Mouse (Mus musculus): ENCODE measurements around the gene Med13. TPM values are rescaled to one million over a fixed set of nuclear protein-coding genes. Genes with fewer than 3 reads are reported as not detected.

Gene Med13
- polyA plus RNA-seq, 1 experiment from 2014 or later, result 12.7 TPM

DNA sequence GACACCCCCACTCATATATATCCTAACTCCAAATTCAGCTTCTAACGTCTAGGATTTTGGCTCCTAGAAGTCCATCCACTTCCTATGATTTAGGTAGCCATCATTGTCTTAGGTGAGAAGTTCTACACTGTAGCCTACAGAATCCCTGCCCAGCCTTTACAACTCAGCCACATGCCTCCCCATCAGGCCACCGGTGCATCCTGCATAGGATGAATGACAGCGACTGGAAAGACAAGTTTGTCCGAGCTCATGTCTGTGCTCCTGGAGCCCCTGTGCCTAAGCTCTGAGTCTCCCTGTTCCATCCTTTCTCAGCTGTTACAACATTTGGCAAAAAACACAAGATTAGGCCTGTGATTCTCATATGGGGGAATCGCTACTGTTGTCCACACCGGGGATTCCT lies 17.7 kb upstream of the Med13 start:
- Histone ChIP-seq H3K9ac (no peak overlapping the region), H3K36me3 (no peaks in the 10 kb centered on the region), H3K27me3 (no peaks in the 10 kb centered on the region), H3K4me3 (no peak overlapping the region), H3K4me2 (replicated peaks) (no peak overlapping the region), H3K27ac (no peak overlapping the region), H3K9me3 (no peaks in the 10 kb centered on the region), H3K4me1 (no peaks in the 10 kb centered on the region)
- ATAC-seq (ENCODE audit: insufficient number of reproducible peaks, insufficient read depth, low FRiP score, low TSS enrichment), result no peak
- WGBS, result 83% methylated on average over 6 of the region's 6 CpGs

DNA sequence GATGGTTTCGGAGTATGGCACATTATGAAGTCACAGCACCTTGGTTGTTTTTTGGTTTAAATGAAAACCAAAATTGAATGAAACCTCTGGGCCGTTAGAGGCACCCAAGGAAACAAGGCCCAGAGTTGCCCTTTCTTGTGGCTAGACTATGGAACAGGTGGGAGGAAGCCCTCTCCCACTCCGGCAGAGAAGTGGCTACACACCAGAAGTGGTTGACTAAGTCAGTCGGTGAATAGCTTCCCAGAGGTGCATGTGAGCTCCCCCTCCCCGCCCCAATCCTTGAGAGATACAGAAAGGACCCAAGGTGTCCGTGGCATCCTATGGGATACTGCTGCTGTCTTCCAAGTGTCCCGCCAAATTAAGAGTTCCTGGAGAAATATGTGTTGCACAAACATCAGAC lies 13.9 kb upstream of the Med13 start:
- H3K27ac ChIP-seq, result no peak overlapping the region
- no peak for ATAC-seq (ENCODE audit: insufficient number of reproducible peaks, insufficient read depth, low FRiP score, low TSS enrichment)
- H3K4me2 ChIP-seq (replicated peaks), result no peak overlapping the region
- H3K27me3 ChIP-seq, result no peaks in the 10 kb centered on the region
- H3K4me3 ChIP-seq, result no peak overlapping the region
- no peaks in the 10 kb centered on the region for H3K36me3 ChIP-seq
- peaks cover 6% of the 10 kb centered on the region; the same call in 1 of the 2 replicates for H3K4me1 ChIP-seq
- H3K9ac ChIP-seq, result no peak overlapping the region
- 77% methylated on average over 7 of the region's 7 CpGs for WGBS
- no peaks in the 10 kb centered on the region for H3K9me3 ChIP-seq

DNA sequence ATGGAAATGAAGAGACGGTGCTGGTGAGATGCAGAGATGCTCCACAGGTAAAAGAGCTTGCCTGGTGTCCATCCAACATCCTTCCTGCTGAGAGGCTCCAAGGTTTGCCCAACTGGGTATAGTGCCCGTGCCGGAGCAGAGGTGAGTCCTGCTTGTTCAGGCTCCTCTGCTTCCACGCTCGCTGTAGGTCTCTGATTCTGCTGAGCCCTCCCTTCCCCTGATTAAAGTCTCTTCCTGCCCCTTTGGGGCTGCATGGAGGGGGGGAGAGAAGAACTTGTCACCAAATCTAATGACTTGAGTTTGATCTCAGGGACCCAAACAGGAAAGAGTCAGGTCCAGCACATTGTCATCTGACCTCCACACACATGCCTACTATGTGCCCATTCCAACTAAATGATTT lies 12.5 kb upstream of the Med13 start:
- H3K9me3 ChIP-seq, result no peaks in the 10 kb centered on the region
- H3K9ac ChIP-seq, result no peak overlapping the region
- H3K4me3 ChIP-seq, result no peak overlapping the region
- no peaks in the 10 kb centered on the region for H3K36me3 ChIP-seq
- no peak overlapping the region for H3K4me2 ChIP-seq (replicated peaks)
- H3K27me3 ChIP-seq, result no peaks in the 10 kb centered on the region
- WGBS, result 88% methylated on average over 5 of the region's 5 CpGs
- no peak overlapping the region for H3K27ac ChIP-seq
- peaks cover 6% of the 10 kb centered on the region; the same call in 1 of the 2 replicates for H3K4me1 ChIP-seq
- ATAC-seq (ENCODE audit: insufficient number of reproducible peaks, insufficient read depth, low FRiP score, low TSS enrichment), result no peak

DNA sequence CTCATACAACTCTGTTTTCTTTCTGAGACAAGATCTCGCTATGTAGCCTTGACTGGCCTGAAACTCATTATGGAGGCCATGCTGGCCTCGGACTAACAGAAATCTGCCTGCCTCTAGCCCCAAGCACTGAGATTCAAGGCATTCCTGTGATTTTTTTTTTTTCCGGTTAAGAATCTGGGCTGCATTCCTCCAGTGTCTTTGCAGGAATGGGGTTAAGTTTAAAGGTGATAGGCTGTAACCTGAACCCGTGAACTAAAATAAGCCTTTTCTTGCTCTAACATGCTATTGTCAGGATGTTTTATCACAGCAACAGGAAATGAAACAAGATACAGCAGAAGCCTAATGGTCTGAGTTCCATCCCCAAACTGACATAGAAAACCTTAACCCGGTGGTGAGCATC lies 11.6 kb upstream of the Med13 start:
- no peaks in the 10 kb centered on the region for H3K27me3 ChIP-seq
- H3K4me2 ChIP-seq (replicated peaks), result no peak overlapping the region
- ATAC-seq (ENCODE audit: insufficient number of reproducible peaks, insufficient read depth, low FRiP score, low TSS enrichment), result no peak
- WGBS, result 16% methylated on average over 5 of the region's 5 CpGs
- no peaks in the 10 kb centered on the region for H3K36me3 ChIP-seq
- no peak overlapping the region for H3K9ac ChIP-seq
- no peaks in the 10 kb centered on the region for H3K9me3 ChIP-seq
- no peak overlapping the region for H3K27ac ChIP-seq
- peaks cover 6% of the 10 kb centered on the region; the same call in 1 of the 2 replicates for H3K4me1 ChIP-seq
- no peak overlapping the region for H3K4me3 ChIP-seq

DNA sequence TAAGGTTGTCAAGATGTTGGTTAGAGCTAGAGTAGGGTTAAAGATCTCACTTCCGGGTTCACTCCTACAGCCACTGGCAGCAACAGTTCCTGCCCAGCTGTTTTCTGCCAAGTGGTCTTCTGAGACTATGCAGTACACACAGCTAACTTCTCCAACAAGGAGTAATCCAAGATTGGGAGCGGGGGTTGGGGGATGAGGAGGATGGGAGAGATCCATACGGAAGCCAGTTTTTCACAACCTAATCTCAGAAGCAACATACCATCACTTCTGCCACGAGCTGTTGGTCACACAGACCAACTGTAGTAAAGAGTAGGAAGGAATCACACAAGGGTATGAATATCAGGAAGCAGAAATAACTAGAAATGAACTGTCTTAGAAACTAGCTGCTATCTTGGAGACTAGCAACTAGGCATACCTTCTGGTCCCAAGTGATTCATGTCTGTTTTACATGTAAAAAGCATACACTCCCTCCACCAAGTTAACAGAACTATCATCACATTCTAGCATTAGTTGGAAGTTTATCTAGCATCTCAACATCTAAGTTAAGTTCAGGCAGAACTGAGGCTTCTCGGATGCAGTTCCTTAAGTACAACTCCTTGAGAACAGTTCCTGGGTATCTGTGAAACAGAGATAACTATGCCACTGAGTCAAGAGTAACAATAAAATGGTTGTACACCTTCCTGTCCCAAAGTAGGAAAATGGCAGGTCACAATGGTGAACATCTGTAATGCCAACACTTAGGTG lies 7.5 kb upstream of the Med13 start:
- 78% methylated on average over 5 of the region's 5 CpGs for WGBS
- Histone ChIP-seq H3K27me3 (no peaks in the 10 kb centered on the region), H3K4me1 (peaks cover 6% of the 10 kb centered on the region; the same call in 1 of the 2 replicates), H3K36me3 (no peaks in the 10 kb centered on the region), H3K9ac (no peak overlapping the region), H3K9me3 (no peaks in the 10 kb centered on the region), H3K27ac (no peak overlapping the region), H3K4me2 (replicated peaks) (no peak overlapping the region), H3K4me3 (no peak overlapping the region)
- ATAC-seq (ENCODE audit: insufficient number of reproducible peaks, insufficient read depth, low FRiP score, low TSS enrichment), result no peak

DNA sequence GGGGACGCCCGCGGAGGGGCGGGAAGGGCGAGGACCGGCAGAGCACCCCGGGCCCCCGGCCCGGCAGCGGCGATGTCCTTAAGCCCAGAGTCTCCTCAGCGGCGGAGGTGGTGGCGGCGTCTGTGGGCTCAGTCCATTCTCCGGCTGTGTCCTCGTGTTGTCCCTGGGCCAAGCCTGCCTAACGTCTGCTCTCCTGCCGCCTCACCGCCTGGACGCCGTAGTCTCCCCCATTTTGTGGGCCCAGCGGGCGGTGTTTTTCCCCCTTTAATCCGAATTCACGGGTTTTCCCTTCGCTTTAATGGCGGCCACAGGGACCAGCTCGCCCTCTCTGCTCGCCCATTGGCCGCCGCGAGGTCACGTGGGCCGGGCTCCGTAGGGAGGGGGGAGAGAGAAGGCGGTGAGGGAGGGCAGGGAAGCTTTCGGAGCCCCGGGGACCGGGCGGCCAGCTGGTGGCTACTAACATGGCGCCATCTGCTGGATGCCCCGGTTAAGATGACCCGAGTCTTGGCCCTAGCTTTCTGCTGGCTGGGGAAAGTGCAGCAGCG lies 654 bp upstream of the Med13 start:
- Histone ChIP-seq H3K36me3 (peaks cover 10% of the 10 kb centered on the region; the same call in 1 of the 2 replicates), H3K4me3 (peak overlapping the region; percentile 93), H3K27me3 (no peaks in the 10 kb centered on the region), H3K27ac (peak overlapping the region; percentile 99), H3K4me2 (replicated peaks) (peak overlapping the region; percentile 28; the same call in 1 of the 2 replicates), H3K9ac (peak overlapping the region; percentile 94), H3K9me3 (no peaks in the 10 kb centered on the region), H3K4me1 (peaks cover 16% of the 10 kb centered on the region)
- ATAC-seq (ENCODE audit: insufficient number of reproducible peaks, insufficient read depth, low FRiP score, low TSS enrichment), result peak; percentile 87
- under 1% methylated on average over 45 of the region's 45 CpGs for WGBS

DNA sequence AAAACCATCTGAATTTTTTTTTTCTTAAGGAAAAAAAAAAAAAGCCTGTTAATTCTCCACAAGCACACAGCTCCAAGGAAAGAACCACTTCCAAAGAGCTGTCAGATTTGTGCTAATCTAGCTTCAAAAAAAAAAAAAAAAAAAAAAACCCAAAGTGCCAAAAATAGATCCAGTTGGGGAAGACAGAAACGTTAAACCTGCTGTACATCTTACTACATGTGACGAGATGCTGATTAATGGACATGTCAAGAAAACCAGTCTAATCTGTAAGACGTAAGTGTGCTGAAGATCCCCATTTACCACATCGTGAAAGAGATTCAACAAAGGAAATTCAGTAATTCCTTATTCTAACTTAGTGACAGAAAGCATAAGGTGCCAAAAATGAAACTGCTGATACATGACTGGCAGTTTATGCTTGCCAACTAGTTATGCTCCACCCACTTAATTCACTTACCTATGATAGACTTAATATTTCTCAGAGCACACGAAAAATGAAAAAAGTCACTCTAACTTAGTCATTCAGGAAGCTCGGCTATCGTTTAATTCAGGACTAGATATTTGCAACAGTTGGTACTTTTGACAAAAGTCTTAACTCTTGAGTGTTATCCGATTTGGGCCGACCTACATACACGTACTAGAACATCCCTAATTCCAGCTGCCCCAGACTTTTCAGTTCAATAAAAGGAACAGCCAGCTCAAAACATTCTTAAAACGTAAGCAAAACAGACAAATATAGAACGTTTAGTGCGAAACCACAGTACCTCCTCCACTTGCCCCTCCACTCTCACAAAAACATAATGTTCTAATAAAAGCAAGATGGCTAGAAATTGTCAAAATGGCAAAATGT lies 1.2 kb downstream of the Med13 start:
- peak overlapping the region; percentile 94 for H3K9ac ChIP-seq
- peaks cover 23% of the 10 kb centered on the region for H3K4me1 ChIP-seq
- ATAC-seq (ENCODE audit: insufficient number of reproducible peaks, insufficient read depth, low FRiP score, low TSS enrichment), result no peak
- WGBS, result 10% methylated on average over 13 of the region's 13 CpGs
- H3K27me3 ChIP-seq, result no peaks in the 10 kb centered on the region
- H3K36me3 ChIP-seq, result peaks cover 13% of the 10 kb centered on the region
- peak overlapping the region; percentile 93 for H3K4me3 ChIP-seq
- no peaks in the 10 kb centered on the region for H3K9me3 ChIP-seq
- H3K27ac ChIP-seq, result peak overlapping the region; percentile 99; the same call in 1 of the 2 replicates
- H3K4me2 ChIP-seq (replicated peaks), result peak overlapping the region; percentile 79

DNA sequence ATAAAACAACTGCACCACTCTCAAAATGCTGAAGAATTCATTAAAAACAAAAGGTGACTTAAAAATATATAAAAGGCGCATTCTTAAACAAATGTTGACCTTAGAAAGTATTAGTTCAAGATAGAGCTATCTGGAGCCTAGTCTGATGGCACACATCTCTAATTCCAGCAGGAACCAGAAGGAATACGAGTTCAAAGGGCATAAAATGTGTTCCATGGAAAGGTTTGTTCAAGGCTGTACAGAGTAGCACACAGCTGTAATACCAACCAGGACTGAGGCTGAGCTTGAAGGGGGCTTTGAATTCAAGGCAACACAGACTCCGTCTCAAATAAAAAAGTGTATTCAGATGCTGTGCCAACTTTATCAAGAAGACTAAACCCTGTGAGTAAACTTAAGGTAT lies 3.8 kb downstream of the Med13 start:
- H3K27ac ChIP-seq, result no peak overlapping the region
- ATAC-seq (ENCODE audit: insufficient number of reproducible peaks, insufficient read depth, low FRiP score, low TSS enrichment), result no peak
- H3K4me1 ChIP-seq, result peaks cover 26% of the 10 kb centered on the region
- no peak overlapping the region for H3K4me2 ChIP-seq (replicated peaks)
- no peak overlapping the region for H3K9ac ChIP-seq
- H3K36me3 ChIP-seq, result peaks cover 13% of the 10 kb centered on the region
- WGBS, result 74% methylated on average over 3 of the region's 3 CpGs
- H3K9me3 ChIP-seq, result no peaks in the 10 kb centered on the region
- no peak overlapping the region for H3K4me3 ChIP-seq
- H3K27me3 ChIP-seq, result no peaks in the 10 kb centered on the region

DNA sequence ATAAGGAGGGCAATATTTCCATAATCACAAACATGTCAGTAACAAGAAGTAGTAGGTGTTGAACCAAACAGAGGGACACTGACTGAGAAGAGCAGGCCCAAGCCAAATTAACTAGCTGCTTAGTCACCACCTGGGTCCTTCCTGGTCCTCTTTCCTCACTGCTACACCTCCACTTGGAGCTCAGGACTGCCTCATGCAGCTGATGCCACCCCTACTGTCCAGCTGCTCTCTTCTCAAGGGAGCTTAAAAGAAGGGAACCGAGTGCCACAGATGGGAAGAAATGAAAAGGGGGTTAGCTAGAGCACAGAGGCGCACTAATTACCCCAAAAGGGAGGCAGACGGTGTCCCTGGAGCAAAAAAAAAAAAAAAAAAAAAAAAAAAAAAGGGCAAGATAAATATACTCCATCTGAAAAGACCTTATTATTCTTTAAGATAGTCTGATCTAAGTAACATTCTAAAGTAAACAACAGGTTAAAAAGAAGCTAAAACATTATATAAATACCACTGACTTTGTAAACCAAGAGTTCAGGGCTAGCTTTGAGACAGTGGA lies 5.6 kb downstream of the Med13 start:
- ATAC-seq (ENCODE audit: insufficient number of reproducible peaks, insufficient read depth, low FRiP score, low TSS enrichment), result no peak
- no peaks in the 10 kb centered on the region for H3K9me3 ChIP-seq
- no peaks in the 10 kb centered on the region for H3K27me3 ChIP-seq
- H3K4me1 ChIP-seq, result peaks cover 26% of the 10 kb centered on the region
- H3K9ac ChIP-seq, result no peak overlapping the region
- H3K36me3 ChIP-seq, result peaks cover 13% of the 10 kb centered on the region
- WGBS, result 58% methylated on average over 3 of the region's 3 CpGs
- H3K4me2 ChIP-seq (replicated peaks), result no peak overlapping the region
- no peak overlapping the region for H3K27ac ChIP-seq
- H3K4me3 ChIP-seq, result no peak overlapping the region

DNA sequence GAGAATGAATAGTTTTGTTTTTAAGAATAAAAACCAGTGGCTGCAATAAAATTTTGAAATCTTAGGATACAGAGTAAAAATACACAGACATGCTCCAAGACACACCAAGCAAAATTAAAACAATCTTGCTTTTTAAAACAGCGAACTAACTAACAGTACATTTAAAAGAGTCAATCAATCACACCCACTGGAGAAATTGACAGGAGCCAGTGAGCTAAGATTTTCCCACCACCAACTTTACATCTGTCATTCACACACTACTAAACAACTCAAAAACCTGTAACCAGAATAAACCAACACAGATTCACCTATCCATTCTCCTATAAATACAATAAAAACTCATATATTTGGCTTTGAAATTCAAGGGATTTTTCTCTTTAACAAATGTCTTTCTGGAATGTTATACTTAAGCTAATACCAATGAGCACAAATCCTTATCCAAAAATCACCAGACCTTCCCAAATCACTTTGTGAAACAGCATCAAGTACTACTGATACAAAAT lies 6.7 kb downstream of the Med13 start:
- Histone ChIP-seq H3K27me3 (no peaks in the 10 kb centered on the region), H3K27ac (no peak overlapping the region), H3K36me3 (peaks cover 13% of the 10 kb centered on the region), H3K9me3 (no peaks in the 10 kb centered on the region), H3K4me3 (no peak overlapping the region), H3K4me2 (replicated peaks) (no peak overlapping the region), H3K4me1 (peaks cover 25% of the 10 kb centered on the region), H3K9ac (no peak overlapping the region)
- 76% methylated on average over 1 of the region's 1 CpGs for WGBS
- ATAC-seq (ENCODE audit: insufficient number of reproducible peaks, insufficient read depth, low FRiP score, low TSS enrichment), result no peak

DNA sequence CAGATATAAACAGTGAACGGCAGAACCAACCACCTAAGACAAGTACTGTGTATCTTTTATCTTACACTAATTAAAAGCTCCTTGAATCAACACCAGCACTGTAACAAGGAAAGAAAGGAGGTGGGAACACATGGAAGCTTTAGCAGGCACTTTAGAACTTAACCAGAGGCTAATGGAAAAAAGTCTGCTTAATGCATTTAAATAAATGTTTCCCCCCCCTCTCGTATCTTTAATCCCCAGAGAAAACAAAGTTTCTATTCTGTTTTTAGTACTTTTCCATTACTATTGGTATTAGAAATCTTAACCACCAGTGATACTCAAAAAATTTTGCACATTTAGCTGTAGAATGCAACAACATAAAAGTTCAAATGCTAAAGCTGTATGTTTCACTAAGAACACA lies 8.1 kb downstream of the Med13 start:
- Histone ChIP-seq H3K9me3 (no peaks in the 10 kb centered on the region), H3K9ac (no peak overlapping the region), H3K36me3 (peaks cover 19% of the 10 kb centered on the region), H3K4me3 (no peak overlapping the region), H3K4me2 (replicated peaks) (no peak overlapping the region), H3K4me1 (peaks cover 19% of the 10 kb centered on the region), H3K27me3 (no peaks in the 10 kb centered on the region), H3K27ac (no peak overlapping the region)
- no peak for ATAC-seq (ENCODE audit: insufficient number of reproducible peaks, insufficient read depth, low FRiP score, low TSS enrichment)
- WGBS, result 52% methylated on average over 2 of the region's 2 CpGs

All from embryonic facial prominence, embryonic 12.5 days (tissue).